Mouse (Mus musculus) forebrain, embryonic 11.5 days (tissue): ENCODE results near the gene Anp32e. TPM values are rescaled to one million over a fixed set of nuclear protein-coding genes. Genes with fewer than 3 reads are reported as not detected.
A peak's percentile ranks its signal among the peaks of the same experiment; 100 is the strongest.

Source experiments
- ATAC-seq: fragments of 200-750 bp; cut with Nextera tagmentation; replicated peaks from 2 replicates; pipeline ENCODE4 v1.8.0; 2017; ENCODE audit warnings: moderate TSS enrichment; ENCODE audit not compliant: low FRiP score
- DNase-seq: peaks from one replicate; pipeline ENCODE4 v3.0.0-alpha.2; 2017; ENCODE audit warnings: low spot score
- H3K27ac ChIP-seq: fragments of 300-500 bp; sonication (generic); 2 replicates; pipeline ENCODE4 v1.5.1; 2014; ENCODE audit warnings: low read depth, low read length
- H3K27me3 ChIP-seq: fragments of 300-500 bp; sonication (generic); 2 replicates; pipeline ENCODE4 v1.6.1; 2014; ENCODE audit warnings: mild to moderate bottlenecking, low read length, mixed read lengths; ENCODE audit not compliant: control insufficient read depth, insufficient read depth
- H3K36me3 ChIP-seq: fragments of 300-500 bp; sonication (generic); 2 replicates; pipeline ENCODE4 v1.6.1; 2014; ENCODE audit warnings: mild to moderate bottlenecking, low read length, moderate library complexity, mixed read lengths; ENCODE audit not compliant: control insufficient read depth, insufficient read depth
- H3K4me1 ChIP-seq: fragments of 300-500 bp; sonication (generic); replicated peaks from 2 replicates; pipeline ENCODE4 v1.6.1; 2014; ENCODE audit warnings: low read length, mixed read lengths; ENCODE audit not compliant: control insufficient read depth, insufficient read depth
- H3K4me2 ChIP-seq: fragments of 300-500 bp; sonication (generic); 2 replicates; pipeline ENCODE4 v1.6.1; 2014; ENCODE audit warnings: low read depth, mild to moderate bottlenecking, low read length, moderate library complexity, mixed read lengths; ENCODE audit not compliant: severe bottlenecking
- H3K4me3 ChIP-seq: fragments of 300-500 bp; sonication (generic); 2 replicates; pipeline ENCODE4 v1.5.1; 2014; ENCODE audit warnings: low read depth, low read length
- H3K9ac ChIP-seq: fragments of 300-500 bp; sonication (generic); 2 replicates; pipeline ENCODE4 v1.6.1; 2014; ENCODE audit warnings: low read length
- H3K9me3 ChIP-seq: fragments of 300-500 bp; sonication (generic); 2 replicates; pipeline ENCODE4 v1.6.1; 2016; ENCODE audit warnings: low read length, mixed read lengths; ENCODE audit not compliant: control insufficient read depth
- WGBS: fragments of 180-500 bp; shearing (Covaris S2); extraction: QIAGEN DNeasy Blood & Tissue Kit; methylation state at CpG from one replicate; pipeline ENCODE4 v1.1.7; 2014; 5-methylcytosine and 5-hydroxymethylcytosine counted together
- polyA plus RNA-seq: library from polyadenylated mRNA; unstranded; fragments of >200 nt; fragmentation: Nextera tagmentation; extraction: Ambion mirVana; gene quantifications from 2 replicates; pipeline ENCODE4 v1.2.1, GENCODE M21; 2014

Gene Anp32e
- polyA plus RNA-seq, 1 experiment from 2014 or later, result 167 TPM

GRCm38 (mm10) chr3:95902373-95902625, 26.7 kb upstream of the Anp32e start:
- Histone ChIP-seq H3K4me1 (peaks cover 21% of the 10 kb centered on the region), H3K36me3 (no peaks in the 10 kb centered on the region), H3K27me3 (no peaks in the 10 kb centered on the region; the same call in 1 of the 2 replicates), H3K4me2 (peak overlapping the region; percentile 28; the same call in 1 of the 2 replicates), H3K27ac (no peak overlapping the region), H3K9ac (peak overlapping the region; percentile 6; the same call in 1 of the 2 replicates), H3K9me3 (no peaks in the 10 kb centered on the region), H3K4me3 (no peak overlapping the region)
- no peak for DNase-seq
- no peak for ATAC-seq

GRCm38 (mm10) chr3:95902643-95903042, 26.4 kb upstream of the Anp32e start:
- Histone ChIP-seq H3K9ac (no peak overlapping the region; the same call in 1 of the 2 replicates), H3K36me3 (no peaks in the 10 kb centered on the region), H3K27ac (no peak overlapping the region), H3K27me3 (no peaks in the 10 kb centered on the region; the same call in 1 of the 2 replicates), H3K4me2 (peak overlapping the region; percentile 28), H3K9me3 (no peaks in the 10 kb centered on the region), H3K4me1 (peaks cover 21% of the 10 kb centered on the region), H3K4me3 (peak overlapping the region; percentile 7; the same call in 1 of the 2 replicates)
- DNase-seq (no peak), ATAC-seq (no peak)
- 42% methylated on average over 5 of the region's 6 CpGs for WGBS

- Histone ChIP-seq H3K27me3 (no peaks in the 10 kb centered on the region; the same call in 1 of the 2 replicates), H3K27ac (peak overlapping the region; percentile 59; the same call in 1 of the 2 replicates), H3K9me3 (no peaks in the 10 kb centered on the region), H3K4me1 (peaks cover 21% of the 10 kb centered on the region), H3K36me3 (no peaks in the 10 kb centered on the region), H3K4me3 (peak overlapping the region; percentile 33), H3K9ac (peak overlapping the region; percentile 68), H3K4me2 (peak overlapping the region; percentile 78)
- ATAC-seq, result peak; percentile 29; the same call in 1 of the 2 replicates
- peak; percentile 65 for DNase-seq
- WGBS, result under 1% methylated on average over 15 of the region's 15 CpGs
These were observed 25.1 kb upstream of the Anp32e start for GRCm38 (mm10) chr3:95903753-95904502.

- H3K4me1 ChIP-seq, result peaks cover 21% of the 10 kb centered on the region
- peak within 1 kb of the TSS; percentile 68 for H3K9ac ChIP-seq
- WGBS, result 0% methylated on average over 15 of the region's 15 CpGs
- peak within 1 kb of the TSS; percentile 33 for H3K4me3 ChIP-seq
- no peaks in the 10 kb centered on the region; the same call in 1 of the 2 replicates for H3K27me3 ChIP-seq
- peak; percentile 65; the same call in 1 of the 2 replicates for ATAC-seq
- H3K27ac ChIP-seq, result peak within 1 kb of the TSS; percentile 59; the same call in 1 of the 2 replicates
- H3K4me2 ChIP-seq, result peak within 1 kb of the TSS; percentile 78
- H3K9me3 ChIP-seq, result no peaks in the 10 kb centered on the region
- DNase-seq, result peak; percentile 75
- H3K36me3 ChIP-seq, result no peaks in the 10 kb centered on the region
These were observed 24.5 kb upstream of the Anp32e start, which contains the start of gene Car14 for GRCm38 (mm10) chr3:95904568-95904967. Gene Car14 (minus strand): TSS chr3:95904691.

- ATAC-seq, result peak; percentile 73
- DNase-seq, result peak; percentile 85
- Histone ChIP-seq H3K9me3 (no peaks in the 10 kb centered on the region), H3K4me1 (peaks cover 21% of the 10 kb centered on the region), H3K4me3 (peak overlapping the region; percentile 33), H3K27ac (peak overlapping the region; percentile 59; the same call in 1 of the 2 replicates), H3K36me3 (no peaks in the 10 kb centered on the region), H3K4me2 (peak overlapping the region; percentile 78), H3K9ac (peak overlapping the region; percentile 68), H3K27me3 (no peaks in the 10 kb centered on the region; the same call in 1 of the 2 replicates)
- whole genome bisulfite sequencing, result under 1% methylated on average over 18 of the region's 18 CpGs
These were observed 23.7 kb upstream of the Anp32e start for GRCm38 (mm10) chr3:95905146-95905939.

DNA sequence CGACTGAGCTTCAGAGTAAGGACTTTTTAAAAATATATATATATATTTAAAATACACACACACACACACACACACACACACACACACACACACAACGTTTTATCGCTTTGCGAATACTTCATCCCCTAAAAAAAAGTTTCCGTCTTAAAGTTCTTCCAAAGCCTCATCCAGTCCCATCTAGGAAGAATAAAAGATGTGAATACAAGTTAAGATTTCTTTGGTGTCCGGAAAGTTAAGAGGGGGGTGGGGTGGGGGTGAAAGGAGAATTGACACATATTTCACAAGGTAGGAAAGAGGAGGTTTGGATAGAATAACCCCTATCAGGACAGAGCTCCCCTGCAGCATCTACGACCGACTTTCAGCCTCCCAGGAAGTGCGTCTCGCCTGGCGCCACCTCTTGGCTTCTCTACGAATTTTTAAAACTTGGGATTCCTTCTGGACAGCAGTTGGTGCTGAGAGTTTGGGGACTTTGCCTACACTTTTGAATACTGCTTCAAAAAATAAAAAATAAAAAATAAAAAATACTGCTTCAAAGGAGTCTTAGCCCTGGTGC, 23.0 kb upstream of the Anp32e start:
- peak overlapping the region; percentile 33; the same call in 1 of the 2 replicates for H3K4me3 ChIP-seq
- 2% methylated on average over 12 of the region's 12 CpGs for WGBS
- H3K27ac ChIP-seq, result no peak overlapping the region
- H3K9ac ChIP-seq, result peak overlapping the region; percentile 68; the same call in 1 of the 2 replicates
- no peaks in the 10 kb centered on the region for H3K9me3 ChIP-seq
- peaks cover 21% of the 10 kb centered on the region for H3K4me1 ChIP-seq
- peak overlapping the region; percentile 78 for H3K4me2 ChIP-seq
- DNase-seq (peak; percentile 76), ATAC-seq (0 out of 2 replicates have a peak, but pooled peaks have one; percentile 22)
- H3K36me3 ChIP-seq, result no peaks in the 10 kb centered on the region
- H3K27me3 ChIP-seq, result no peaks in the 10 kb centered on the region; the same call in 1 of the 2 replicates

DNA sequence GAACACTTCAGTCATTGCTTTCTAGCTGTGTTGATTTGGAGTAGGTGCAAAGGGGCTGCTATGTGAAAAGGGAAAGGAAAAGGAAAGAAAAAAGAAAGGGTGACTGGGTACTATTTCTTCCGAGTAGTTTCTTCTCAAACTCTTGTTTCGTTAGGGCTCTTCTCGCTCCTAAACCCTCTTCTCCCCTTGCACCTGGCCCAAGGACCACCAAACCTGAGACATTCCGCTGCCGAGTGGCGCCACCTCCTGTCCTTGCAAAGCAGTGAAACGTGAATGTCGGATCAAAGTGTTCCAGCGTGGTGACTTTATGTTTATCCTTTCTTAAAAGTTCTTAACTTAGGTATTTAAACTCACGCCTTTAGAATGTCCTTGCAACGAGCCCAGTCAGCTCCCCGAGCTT, 22.2 kb upstream of the Anp32e start:
- H3K27me3 ChIP-seq, result no peaks in the 10 kb centered on the region; the same call in 1 of the 2 replicates
- H3K9ac ChIP-seq, result no peak overlapping the region; the same call in 1 of the 2 replicates
- H3K4me3 ChIP-seq, result peak overlapping the region; percentile 4; the same call in 1 of the 2 replicates
- no peak overlapping the region for H3K27ac ChIP-seq
- ATAC-seq (no peak), DNase-seq (peak; percentile 80)
- H3K36me3 ChIP-seq, result no peaks in the 10 kb centered on the region
- H3K9me3 ChIP-seq, result no peaks in the 10 kb centered on the region
- H3K4me2 ChIP-seq, result peak overlapping the region; percentile 45
- peaks cover 21% of the 10 kb centered on the region for H3K4me1 ChIP-seq
- 1% methylated on average over 12 of the region's 12 CpGs for WGBS

DNA sequence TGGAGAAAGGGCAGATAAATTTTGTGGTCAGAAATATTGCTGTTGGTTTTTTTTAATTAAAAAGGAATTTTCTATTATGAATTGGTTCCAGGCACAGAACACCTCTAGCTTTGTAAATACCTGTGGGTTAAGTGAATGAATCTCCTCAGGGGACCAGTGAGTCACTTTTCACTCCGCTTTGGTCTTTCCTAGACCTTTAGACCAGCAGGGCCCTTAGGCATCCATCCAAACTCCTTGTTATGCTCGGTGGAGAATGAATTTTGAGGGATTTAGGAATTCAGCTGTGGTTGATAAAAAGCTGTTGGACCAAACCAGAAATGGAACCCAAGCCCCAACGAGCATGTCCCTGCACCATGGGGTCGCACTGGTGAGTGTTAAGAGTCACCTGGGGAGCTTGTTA, 21.4 kb upstream of the Anp32e start:
- Histone ChIP-seq H3K4me3 (no peak overlapping the region), H3K36me3 (no peaks in the 10 kb centered on the region), H3K4me1 (peaks cover 19% of the 10 kb centered on the region), H3K9ac (no peak overlapping the region), H3K27ac (no peak overlapping the region), H3K9me3 (no peaks in the 10 kb centered on the region), H3K4me2 (no peak overlapping the region), H3K27me3 (no peaks in the 10 kb centered on the region; the same call in 1 of the 2 replicates)
- 36% methylated on average over 4 of the region's 4 CpGs for WGBS
- DNase-seq (no peak), ATAC-seq (no peak)
